Mouse (Mus musculus): ENCODE measurements around the gene Iqck.
A peak's percentile ranks its signal among the peaks of the same experiment; 100 is the strongest.

The Iqck gene

GRCm38 (mm10) chr7:118850676-118851290, 4.8 kb upstream of the Iqck start:
- no peak for DNase-seq (ENCODE audit: low read depth, low spot score)

GRCm38 (mm10) chr7:118851571-118851970, 4.0 kb upstream of the Iqck start:
- DNase-seq (ENCODE audit: low read depth, low spot score) = no peak

GRCm38 (mm10) chr7:118852611-118853010, 2.9 kb upstream of the Iqck start:
- DNase-seq (ENCODE audit: low read depth, low spot score) = no peak

GRCm38 (mm10) chr7:118854606-118855005, 946 bp upstream of the Iqck start:
- DNase-seq (ENCODE audit: low read depth, low spot score) = no peak

GRCm38 (mm10) chr7:118855877-118856304, 339 bp downstream of the Iqck start, which contains the start of gene Knop1:
Gene Knop1 (minus strand): TSS chr7:118856254.
- no peak for DNase-seq (ENCODE audit: low read depth, low spot score)

GRCm38 (mm10) chr7:118858640-118859039, 3.1 kb downstream of the Iqck start:
- DNase-seq (ENCODE audit: low read depth, low spot score) = no peak

- DNase-seq (ENCODE audit: low read depth, low spot score) = no peak
Measured at GRCm38 (mm10) chr7:118865362-118865761, 9.8 kb downstream of the Iqck start.

- DNase-seq (ENCODE audit: low read depth, low spot score) = no peak
Measured at GRCm38 (mm10) chr7:118879466-118880029, 24.0 kb downstream of the Iqck start.

GRCm38 (mm10) chr7:118883957-118884356, 28.4 kb downstream of the Iqck start:
- DNase-seq (ENCODE audit: low read depth, low spot score) = no peak

GRCm38 (mm10) chr7:118884969-118885368, 29.4 kb downstream of the Iqck start:
- no peak for DNase-seq (ENCODE audit: low read depth, low spot score)

- no peak for DNase-seq (ENCODE audit: low read depth, low spot score)
Measured at GRCm38 (mm10) chr7:118887303-118888055, 31.9 kb downstream of the Iqck start.

GRCm38 (mm10) chr7:118889046-118889680, 33.6 kb downstream of the Iqck start:
- DNase-seq (ENCODE audit: low read depth, low spot score) = no peak

GRCm38 (mm10) chr7:118895469-118896450, 40.2 kb downstream of the Iqck start:
- DNase-seq (ENCODE audit: low read depth, low spot score) = peak; percentile 6

- DNase-seq (ENCODE audit: low read depth, low spot score) = peak; percentile 3
Measured at GRCm38 (mm10) chr7:118898063-118898462, 42.5 kb downstream of the Iqck start.

GRCm38 (mm10) chr7:118900090-118900489, 44.5 kb downstream of the Iqck start:
- no peak for DNase-seq (ENCODE audit: low read depth, low spot score)

- no peak for DNase-seq (ENCODE audit: low read depth, low spot score)
Measured at GRCm38 (mm10) chr7:118902944-118903343, 47.4 kb downstream of the Iqck start.

- DNase-seq (ENCODE audit: low read depth, low spot score) = no peak
Measured at GRCm38 (mm10) chr7:118903879-118904278, 48.3 kb downstream of the Iqck start.

- DNase-seq (ENCODE audit: low read depth, low spot score) = no peak
Measured at GRCm38 (mm10) chr7:118904530-118904929, 49.0 kb downstream of the Iqck start.

GRCm38 (mm10) chr7:118908961-118909515, 53.5 kb downstream of the Iqck start:
- no peak for DNase-seq (ENCODE audit: low read depth, low spot score)

GRCm38 (mm10) chr7:118910464-118910863, 54.9 kb downstream of the Iqck start:
- DNase-seq (ENCODE audit: low read depth, low spot score) = no peak

GRCm38 (mm10) chr7:118911170-118911569, 55.6 kb downstream of the Iqck start:
- DNase-seq (ENCODE audit: low read depth, low spot score) = no peak
